Mouse (Mus musculus) 416B (cell line): ENCODE measurements around the gene Kdm2b.
A peak's percentile ranks its signal among the peaks of the same experiment; 100 is the strongest.
"Not testable (repeated sequence)": the region's sequence is repeated elsewhere in the genome, so short reads cannot be mapped to it uniquely, and the experiment has no call there.

Experiments used
- DNase-seq: peaks from one replicate; pipeline ENCODE4 v3.0.0; 2011; ENCODE audit warnings: low read depth

Kdm2b gene

GRCm38 (mm10) chr5:122974701-122975100 lies 14.9 kb downstream of the Kdm2b start:
- not testable (repeated sequence) for DNase-seq

- DNase-seq = no peak
Measured at GRCm38 (mm10) chr5:122972116-122972515, 17.5 kb downstream of the Kdm2b start.

- DNase-seq = no peak
Measured at GRCm38 (mm10) chr5:122971438-122971837, 18.2 kb downstream of the Kdm2b start.

GRCm38 (mm10) chr5:122970056-122970455 lies 19.6 kb downstream of the Kdm2b start:
- DNase-seq = no peak

GRCm38 (mm10) chr5:122968322-122968721 lies 21.3 kb downstream of the Kdm2b start:
- peak; percentile 77 for DNase-seq

GRCm38 (mm10) chr5:122965427-122965826 lies 24.2 kb downstream of the Kdm2b start:
- peak; percentile 36 for DNase-seq

GRCm38 (mm10) chr5:122964853-122965252 lies 24.8 kb downstream of the Kdm2b start:
- no peak for DNase-seq

- DNase-seq = no peak
Measured at GRCm38 (mm10) chr5:122961905-122962304, 27.7 kb downstream of the Kdm2b start.

- no peak for DNase-seq
Measured at GRCm38 (mm10) chr5:122959391-122959790, 30.2 kb downstream of the Kdm2b start.

GRCm38 (mm10) chr5:122956059-122956458 lies 33.6 kb downstream of the Kdm2b start:
- DNase-seq = peak; percentile 54

GRCm38 (mm10) chr5:122951913-122952641 lies 37.5 kb downstream of the Kdm2b start:
- DNase-seq = no peak

GRCm38 (mm10) chr5:122951056-122951912 lies 38.3 kb downstream of the Kdm2b start:
- DNase-seq = no peak

- no peak for DNase-seq
Measured at GRCm38 (mm10) chr5:122950329-122950953, 39.2 kb downstream of the Kdm2b start.

- no peak for DNase-seq
Measured at GRCm38 (mm10) chr5:122949101-122949500, 40.5 kb downstream of the Kdm2b start.

- no peak for DNase-seq
Measured at GRCm38 (mm10) chr5:122947534-122947933, 42.1 kb downstream of the Kdm2b start.

GRCm38 (mm10) chr5:122938676-122939075 lies 50.9 kb downstream of the Kdm2b start:
- DNase-seq = no peak

- no peak for DNase-seq
Measured at GRCm38 (mm10) chr5:122937958-122938540, 51.6 kb downstream of the Kdm2b start.

- DNase-seq = no peak
Measured at GRCm38 (mm10) chr5:122937031-122937430, 52.6 kb downstream of the Kdm2b start.

GRCm38 (mm10) chr5:122935810-122936209 lies 53.8 kb downstream of the Kdm2b start:
- DNase-seq = peak; percentile 21

- DNase-seq = no peak
Measured at GRCm38 (mm10) chr5:122930991-122931390, 58.6 kb downstream of the Kdm2b start.

- no peak for DNase-seq
Measured at GRCm38 (mm10) chr5:122928293-122928692, 61.3 kb downstream of the Kdm2b start.

- no peak for DNase-seq
Measured at GRCm38 (mm10) chr5:122927703-122928102, 61.9 kb downstream of the Kdm2b start.
